Mouse (Mus musculus) MEL (cell line): ENCODE measurements at regions not wholly inside any gene's neighbourhood (a gene's known extent, or its start where the extent isn't known, plus 50 kb on each side); places are given as distances from the start of the nearest gene placed in this dataset.

Source experiments
- DNase-seq: peaks from one replicate; pipeline ENCODE4 v3.0.0; 2011; ENCODE audit warnings: low read depth, low spot score
- H3K27ac ChIP-seq: 2 replicates; pipeline ENCODE4 v1.5.1; 2012; ENCODE audit warnings: low read depth, mild to moderate bottlenecking, control low read depth, low read length, moderate library complexity; ENCODE audit not compliant: control insufficient read depth
- H3K27me3 ChIP-seq, 2 experiments: fragments of 150-350 bp in 1 of 2; sonication (generic) in 1 of 2; 2 replicates each; pipeline ENCODE4 v1.6.1; 2012; ENCODE audit warnings: low read length in 2 of 2, mild to moderate bottlenecking in 2 of 2, improper control_type of control experiment in 1 of 2, moderate library complexity in 1 of 2; ENCODE audit not compliant: insufficient read depth in 2 of 2, control insufficient read depth in 1 of 2
- H3K36me3 ChIP-seq, 2 experiments: 2 replicates each; pipeline ENCODE4 v1.6.1; 2012 to 2014; ENCODE audit warnings: low read length in 2 of 2, improper control_type of control experiment in 1 of 2, inconsistent platforms in 1 of 2, mild to moderate bottlenecking in 1 of 2; ENCODE audit not compliant: insufficient read depth in 2 of 2, control insufficient read depth in 1 of 2
- H3K4me1 ChIP-seq, 2 experiments: fragments of 150-350 bp in 1 of 2; sonication (generic) in 1 of 2; 2 replicates each; pipeline ENCODE4 v1.6.1; 2012; ENCODE audit warnings: low read length in 2 of 2, improper control_type of control experiment in 1 of 2, mild to moderate bottlenecking in 1 of 2; ENCODE audit not compliant: insufficient read depth in 2 of 2, control insufficient read depth in 1 of 2
- H3K4me3 ChIP-seq, 2 experiments: fragments of 150-350 bp in 1 of 2; sonication (generic) in 1 of 2; 2 replicates each; pipeline ENCODE4 v1.5.1; 2012; ENCODE audit warnings: low read depth in 2 of 2, low read length in 2 of 2, mild to moderate bottlenecking in 2 of 2, moderate library complexity in 2 of 2, control low read depth in 1 of 2, improper control_type of control experiment in 1 of 2; ENCODE audit not compliant: control insufficient read depth in 1 of 2, insufficient read depth in 1 of 2
- H3K79me2 ChIP-seq: 2 replicates; pipeline ENCODE4 v1.6.1; 2012; ENCODE audit warnings: mild to moderate bottlenecking, low read length, moderate library complexity; ENCODE audit not compliant: control insufficient read depth, poor library complexity, insufficient read depth
- H3K9ac ChIP-seq: 2 replicates; pipeline ENCODE4 v1.6.1; 2012; ENCODE audit warnings: low read depth, mild to moderate bottlenecking, control low read depth, low read length, moderate library complexity; ENCODE audit not compliant: control insufficient read depth, poor library complexity, severe bottlenecking
- H3K9me3 ChIP-seq: fragments of 150-350 bp; sonication (generic); replicated peaks from 2 replicates; pipeline ENCODE4 v1.6.1; 2012; ENCODE audit warnings: mild to moderate bottlenecking, low read length, improper control_type of control experiment, moderate library complexity; ENCODE audit not compliant: insufficient read depth
- BHLHE40 ChIP-seq: IDR thresholded peaks from 2 replicates; pipeline ENCODE4 v1.6.1; 2012; ENCODE audit warnings: low read depth, mild to moderate bottlenecking, inconsistent platforms, low read length, improper control_type of control experiment, borderline replicate concordance
- CTCF ChIP-seq, 3 experiments: IDR thresholded peaks in 2 of 3; conservative IDR thresholded peaks in 1 of 3; 2 replicates each; pipeline ENCODE4 v1.5.1; 2011 to 2012; ENCODE audit warnings: low read length in 3 of 3, low read depth in 2 of 3, mild to moderate bottlenecking in 2 of 3, improper control_type of control experiment in 1 of 3, inconsistent platforms in 1 of 3, mixed read lengths in 1 of 3, moderate library complexity in 1 of 3; ENCODE audit not compliant: control insufficient read depth in 1 of 3, insufficient read depth in 1 of 3, poor library complexity in 1 of 3, severe bottlenecking in 1 of 3
- EP300 ChIP-seq, 2 experiments: IDR thresholded peaks; 2 replicates each; pipeline ENCODE4 v1.6.1; 2011; ENCODE audit warnings: improper control_type of control experiment in 2 of 2, low read length in 2 of 2, low read depth in 1 of 2, mild to moderate bottlenecking in 1 of 2
- ETS1 ChIP-seq: IDR thresholded peaks from 2 replicates; pipeline ENCODE4 v1.6.1; 2012; ENCODE audit warnings: low read depth, mild to moderate bottlenecking, inconsistent platforms, low read length, improper control_type of control experiment, moderate library complexity
- JUND ChIP-seq: IDR thresholded peaks from 2 replicates; pipeline ENCODE4 v1.6.1; 2011; ENCODE audit warnings: low read depth, mild to moderate bottlenecking, improper control_type of control experiment, low read length
- MAFK ChIP-seq: IDR thresholded peaks from 2 replicates; pipeline ENCODE4 v1.6.1; 2011; ENCODE audit warnings: low read depth, mild to moderate bottlenecking, low read length, improper control_type of control experiment, borderline replicate concordance
- MAZ ChIP-seq: IDR thresholded peaks from 2 replicates; pipeline ENCODE4 v1.6.1; 2012; ENCODE audit warnings: low read depth, mild to moderate bottlenecking, inconsistent platforms, low read length, improper control_type of control experiment
- MYC ChIP-seq: IDR thresholded peaks from 2 replicates; pipeline ENCODE4 v1.6.1; 2011; ENCODE audit warnings: low read depth, mild to moderate bottlenecking, low read length, improper control_type of control experiment, moderate library complexity
- POLR2AphosphoS5 ChIP-seq: IDR thresholded peaks from 2 replicates; pipeline ENCODE4 v1.6.1; 2012; ENCODE audit warnings: low read depth, borderline replicate concordance, mild to moderate bottlenecking, inconsistent platforms, low read length, moderate library complexity, mixed read lengths
- RCOR1 ChIP-seq: IDR thresholded peaks from 2 replicates; pipeline ENCODE4 v1.6.1; 2012; ENCODE audit warnings: low read depth, mild to moderate bottlenecking, inconsistent platforms, low read length, improper control_type of control experiment
- SIN3A ChIP-seq: IDR thresholded peaks from 2 replicates; pipeline ENCODE4 v1.6.1; 2012; ENCODE audit warnings: low read length, improper control_type of control experiment, inconsistent platforms
- TAL1 ChIP-seq: IDR thresholded peaks from 2 replicates; pipeline ENCODE4 v1.6.1; 2012; ENCODE audit warnings: mild to moderate bottlenecking, inconsistent platforms, low read length, moderate library complexity, mixed read lengths
- USF2 ChIP-seq, 2 experiments: IDR thresholded peaks; 2 replicates each; pipeline ENCODE4 v1.6.1; 2011 to 2012; ENCODE audit warnings: improper control_type of control experiment in 2 of 2, low read length in 2 of 2, borderline replicate concordance in 1 of 2, inconsistent platforms in 1 of 2, low read depth in 1 of 2, mild to moderate bottlenecking in 1 of 2; ENCODE audit not compliant: insufficient read depth in 1 of 2
- ZC3H11A ChIP-seq: IDR thresholded peaks from 2 replicates; pipeline ENCODE4 v1.6.1; 2012; ENCODE audit warnings: low read depth, mild to moderate bottlenecking, inconsistent platforms, low read length, improper control_type of control experiment
- ZKSCAN1 ChIP-seq: IDR thresholded peaks from 2 replicates; pipeline ENCODE4 v1.6.1; 2012; ENCODE audit warnings: low read depth, mild to moderate bottlenecking, inconsistent platforms, low read length, improper control_type of control experiment, moderate library complexity
- ZNF384 ChIP-seq: IDR thresholded peaks from 2 replicates; pipeline ENCODE4 v1.6.1; 2012; ENCODE audit warnings: low read depth, mild to moderate bottlenecking, inconsistent platforms, low read length, improper control_type of control experiment

- H3K79me2 ChIP-seq = no peaks in the 10 kb centered on the region
- DNase-seq = no peak
These were observed 826.2 kb upstream of the 4930452B06Rik start for GRCm38 (mm10) chr14:9492228-9492627.

DNA sequence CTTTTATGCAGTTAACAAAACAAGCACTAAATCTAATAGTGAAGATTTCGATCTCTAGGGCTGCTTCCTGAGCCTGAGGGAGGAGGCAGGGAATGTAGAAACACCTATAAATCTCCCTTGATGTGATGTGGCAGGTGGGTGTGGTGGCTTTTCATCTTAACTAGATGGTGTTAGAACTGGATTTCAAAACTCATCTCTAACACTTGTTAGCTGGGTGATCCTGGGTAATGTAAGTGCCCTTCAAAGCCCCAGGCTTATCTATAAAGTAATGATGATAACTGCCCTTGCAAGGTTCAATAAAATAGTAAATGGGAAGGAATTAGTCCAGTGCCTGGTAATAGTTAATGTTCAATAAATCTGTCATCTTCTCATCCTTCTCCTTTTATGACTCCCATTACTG is 822.5 kb upstream of the 4930452B06Rik start:
- Histone ChIP-seq H3K27ac (no peak overlapping the region), H3K4me3 (no peak overlapping the region), H3K9me3 (no peaks in the 10 kb centered on the region), H3K4me1 (no peaks in the 10 kb centered on the region), H3K36me3 (no peaks in the 10 kb centered on the region), H3K9ac (no peak overlapping the region), H3K27me3 (no peaks in the 10 kb centered on the region), H3K79me2 (no peaks in the 10 kb centered on the region)
- no peak for DNase-seq
- TF ChIP-seq ZKSCAN1 (no peak), SIN3A (no peak), CTCF (IDR thresholded peaks at IDR 0.05 in 2 of 3, conservative IDR thresholded peaks at IDR 0.05 in 1 of 3; ENCODE audit: control insufficient read depth in 1 of 3, insufficient read depth in 1 of 3, low read depth in 2 of 3, low read length in 3 of 3, poor library complexity in 1 of 3, severe bottlenecking in 1 of 3) (no peak), MAZ (no peak), ZNF384 (no peak), BHLHE40 (no peak), MYC (no peak), MAFK (no peak), USF2 (IDR thresholded peaks at IDR 0.05; ENCODE audit: borderline replicate concordance in 1 of 2, insufficient read depth in 1 of 2, low read depth in 1 of 2, low read length in 2 of 2) (no peak)

More at GRCm38 (mm10) chr14:9492228-9492627, 826.2 kb upstream of the 4930452B06Rik start:
- H3K4me3 ChIP-seq = no peak overlapping the region
- H3K4me1 ChIP-seq = no peaks in the 10 kb centered on the region
- H3K9ac ChIP-seq = no peak overlapping the region
- no peaks in the 10 kb centered on the region for H3K36me3 ChIP-seq
- no peaks in the 10 kb centered on the region for H3K27me3 ChIP-seq
- H3K9me3 ChIP-seq = no peaks in the 10 kb centered on the region
- H3K27ac ChIP-seq = no peak overlapping the region
- TF ChIP-seq EP300 (IDR thresholded peaks at IDR 0.05; ENCODE audit: low read depth in 1 of 2, low read length in 2 of 2) (no peak), MYC (no peak), ZC3H11A (no peak), MAZ (no peak), RCOR1 (no peak), JUND (no peak), MAFK (no peak), TAL1 (no peak), ZKSCAN1 (no peak)
- TF ChIP-seq, all 39 proteins: peak for 0

DNA sequence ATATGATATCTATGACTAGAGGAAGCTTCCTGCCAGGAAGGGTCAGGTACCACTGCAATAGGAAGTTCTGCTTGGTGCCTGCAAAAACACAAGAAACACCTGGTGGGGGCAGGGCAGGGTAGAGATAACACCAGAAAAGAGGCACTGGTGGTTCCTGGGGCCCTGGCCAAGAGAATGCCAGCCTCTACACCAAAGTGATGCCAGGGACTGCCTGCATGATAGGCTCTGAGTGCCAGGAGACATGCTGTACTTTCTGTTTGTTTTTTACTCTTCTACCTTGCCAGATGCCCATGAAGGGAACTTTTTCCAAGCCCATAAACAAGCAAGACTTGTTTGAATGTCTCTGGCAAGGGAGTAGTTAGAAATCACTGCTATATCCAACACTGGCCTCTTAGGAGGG is 812.9 kb upstream of the 4930452B06Rik start:
- no peak for DNase-seq
- Histone ChIP-seq H3K4me3 (no peak overlapping the region), H3K27me3 (no peaks in the 10 kb centered on the region), H3K9ac (no peak overlapping the region), H3K4me1 (no peaks in the 10 kb centered on the region), H3K9me3 (no peaks in the 10 kb centered on the region), H3K79me2 (no peaks in the 10 kb centered on the region), H3K36me3 (no peaks in the 10 kb centered on the region), H3K27ac (no peak overlapping the region)
- no peak for TF ChIP-seq BHLHE40
- no peak for TF ChIP-seq ETS1
- TF ChIP-seq POLR2AphosphoS5 = no peak
